Mouse (Mus musculus) layer of hippocampus, postnatal 25 days (tissue): ENCODE measurements at regions not wholly inside any gene's neighbourhood (a gene's known extent, or its start where the extent isn't known, plus 50 kb on each side); places are given as distances from the start of the nearest gene placed in this dataset.
A peak's percentile ranks its signal among the peaks of the same experiment; 100 is the strongest.

Experiments used
- DNase-seq, 2 experiments: peaks; one replicate each; pipeline ENCODE4 v3.0.0; 2022; ENCODE audit warnings: mixed read lengths in 2 of 2, low spot score in 1 of 2; ENCODE audit errors: extremely low spot score in 1 of 2

DNA sequence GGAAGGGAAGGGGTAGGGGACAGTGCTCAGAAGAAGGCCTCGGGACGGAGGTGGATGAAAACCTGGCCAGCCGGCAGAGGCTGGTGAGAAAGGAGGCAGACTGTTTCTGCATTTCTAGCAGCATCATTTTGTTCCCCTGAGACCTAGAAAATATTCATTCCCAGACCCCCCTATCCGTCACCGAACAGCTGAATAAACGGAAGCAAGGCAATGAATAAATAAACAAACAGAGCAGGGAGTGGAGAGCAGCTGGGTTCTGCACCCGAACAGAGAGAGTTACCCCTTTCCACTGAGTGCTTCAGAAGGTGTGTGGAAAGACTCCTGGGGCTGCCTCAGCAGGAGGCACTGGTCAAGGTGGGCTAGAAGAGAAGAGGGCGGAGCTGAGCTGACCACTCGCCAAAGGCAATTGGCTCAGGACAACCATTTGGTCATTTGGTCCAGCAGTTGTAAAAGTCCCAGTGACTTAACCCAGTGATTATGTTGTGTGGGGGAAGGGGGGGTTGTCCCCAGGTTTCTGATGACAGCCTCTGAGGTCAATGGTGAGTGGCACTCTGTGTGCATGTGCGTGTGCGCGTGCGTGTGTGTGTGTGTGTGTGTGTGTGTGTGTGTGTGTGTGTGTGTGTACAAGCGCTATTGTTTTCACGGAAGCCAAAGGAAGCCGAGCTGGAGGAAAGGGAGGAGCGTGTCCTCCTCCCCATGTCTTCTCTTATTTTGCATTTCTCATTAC is 233.1 kb downstream of the H2al1j start:
- no peak for DNase-seq

DNA sequence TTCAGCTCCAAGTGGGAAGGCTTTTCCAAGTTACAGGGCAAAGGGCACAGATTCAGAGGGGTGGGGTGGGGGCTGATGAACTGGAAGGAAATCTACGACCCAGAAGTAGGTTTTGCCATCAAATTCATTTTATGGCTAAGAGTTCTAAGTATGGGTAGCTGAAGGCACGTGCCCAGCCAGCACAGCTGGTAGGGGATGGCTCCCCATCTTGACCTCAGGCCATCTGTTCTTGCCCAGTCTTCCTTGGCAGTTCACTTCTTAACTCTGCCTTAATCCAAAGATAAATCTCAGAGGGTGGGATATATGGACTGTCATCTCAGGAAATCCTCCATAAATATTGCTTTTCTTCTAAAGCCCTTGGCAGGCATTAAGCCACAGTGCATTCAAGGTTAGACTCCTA is 238.3 kb downstream of the H2al1j start:
- no peak for DNase-seq

DNA sequence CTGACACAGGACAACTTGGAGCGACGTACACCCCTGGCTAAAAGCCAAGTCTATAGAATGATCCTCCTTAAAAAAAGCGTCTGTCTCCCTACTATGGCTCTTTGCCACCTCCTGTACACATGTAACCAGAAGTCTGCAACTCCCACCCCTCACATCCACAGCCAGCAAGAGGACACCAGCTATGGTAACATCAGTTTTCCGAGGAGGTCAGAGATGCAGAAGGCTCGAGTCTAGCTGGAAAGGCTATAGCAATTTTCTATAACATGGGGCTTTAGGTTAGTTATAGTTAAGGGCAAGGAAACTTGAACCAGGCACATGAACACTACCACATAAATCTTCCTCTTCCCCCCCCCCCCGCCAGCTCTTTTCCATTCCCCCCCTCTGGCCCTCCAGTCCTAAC is 240.2 kb downstream of the H2al1j start:
- no peak for DNase-seq

DNA sequence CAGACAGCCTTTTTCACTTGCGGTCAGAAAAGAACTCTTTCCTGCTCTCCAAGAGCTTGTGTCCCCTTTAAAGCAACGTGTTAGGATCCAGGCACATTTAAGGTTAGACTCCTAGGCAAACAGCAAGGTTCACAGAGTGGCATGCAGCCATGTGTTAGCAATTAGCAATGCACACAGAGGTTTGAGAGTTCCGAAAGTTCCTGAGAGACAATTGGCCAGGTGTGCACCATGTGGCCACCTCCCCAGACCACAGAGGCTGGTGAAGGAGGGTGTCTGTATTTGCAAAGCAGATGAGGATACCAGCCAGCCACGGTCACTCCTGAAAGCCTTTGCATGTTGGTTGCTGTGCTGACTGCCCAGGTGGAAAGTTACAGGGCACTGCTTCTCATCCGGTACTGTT is 240.6 kb downstream of the H2al1j start:
- no peak for DNase-seq

DNA sequence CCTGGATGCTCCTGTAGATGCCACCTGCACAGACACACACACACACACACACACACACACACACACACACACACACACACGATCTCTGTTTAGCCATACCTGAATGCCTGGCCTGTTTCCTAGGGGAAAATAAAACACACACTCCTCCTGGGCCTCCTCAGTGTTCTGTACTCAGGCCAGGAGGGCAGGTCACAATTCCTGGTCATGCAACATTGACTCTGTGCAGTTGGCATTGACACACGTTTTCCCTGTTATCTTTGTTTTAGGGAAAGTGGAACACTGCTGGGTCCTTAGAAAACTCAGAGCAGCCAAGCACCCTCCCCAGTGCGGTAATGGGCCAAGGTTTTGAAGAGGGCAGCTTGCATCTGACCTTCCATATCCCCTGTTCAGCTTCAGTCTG is 246.7 kb downstream of the H2al1j start:
- DNase-seq = no peak

DNA sequence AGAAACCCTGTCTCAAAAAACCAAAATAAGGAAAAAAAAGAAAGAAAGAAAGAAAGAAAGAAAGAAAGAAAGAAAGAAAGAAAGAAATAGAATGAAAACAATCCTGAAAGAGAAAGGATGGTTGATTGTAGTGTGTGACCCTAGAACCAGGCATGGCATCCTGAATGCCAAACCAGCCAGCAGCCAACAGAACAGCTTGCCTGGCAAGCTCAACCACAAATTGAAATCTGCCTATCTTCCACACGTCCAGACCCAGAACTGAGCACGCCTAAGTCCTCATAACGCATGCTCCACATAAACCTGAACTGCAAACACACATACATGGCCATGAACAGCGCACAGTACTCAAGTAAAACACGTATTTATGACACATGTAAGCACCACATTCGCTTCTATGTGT is 247.9 kb downstream of the H2al1j start:
- no peak for DNase-seq

DNA sequence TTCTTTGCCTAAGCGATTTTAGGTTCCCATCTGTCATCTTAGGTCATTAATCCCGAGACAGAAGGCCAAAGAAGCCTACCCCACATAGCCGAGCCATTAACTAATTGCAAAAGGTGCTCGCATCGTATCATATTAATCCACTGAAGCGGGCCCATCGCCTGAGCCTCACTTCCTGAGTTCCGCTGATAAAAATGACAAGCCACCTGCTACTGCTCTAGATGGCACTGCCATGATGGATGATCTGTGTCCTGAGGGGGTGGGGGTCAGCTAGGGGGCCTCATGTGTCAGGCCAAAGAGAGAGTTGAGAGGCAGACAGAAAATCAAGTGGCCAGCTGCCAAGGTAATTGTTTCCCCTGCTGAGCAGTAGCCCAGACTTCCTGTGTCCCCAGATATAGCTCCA is 248.7 kb downstream of the H2al1j start:
- no peak for DNase-seq

DNA sequence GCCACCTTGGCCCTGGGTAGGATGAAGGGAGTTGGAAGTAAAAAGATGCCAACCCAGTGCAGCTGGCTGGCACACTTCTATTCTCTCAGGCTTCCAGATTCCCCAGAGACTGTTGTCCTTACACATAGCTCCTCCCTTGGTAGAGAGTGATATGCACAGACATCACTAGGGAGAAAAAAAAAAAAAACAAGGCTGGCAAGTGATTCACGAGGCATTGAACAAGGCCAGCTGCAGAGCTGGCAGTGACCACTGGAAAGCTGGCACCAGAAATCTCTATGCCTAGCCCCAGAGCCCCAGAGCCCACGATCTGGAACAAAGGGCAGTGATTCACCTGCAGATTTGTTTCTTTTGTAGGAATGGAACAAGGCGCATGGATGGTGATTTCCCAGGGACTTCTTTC is 249.7 kb downstream of the H2al1j start:
- no peak for DNase-seq

DNA sequence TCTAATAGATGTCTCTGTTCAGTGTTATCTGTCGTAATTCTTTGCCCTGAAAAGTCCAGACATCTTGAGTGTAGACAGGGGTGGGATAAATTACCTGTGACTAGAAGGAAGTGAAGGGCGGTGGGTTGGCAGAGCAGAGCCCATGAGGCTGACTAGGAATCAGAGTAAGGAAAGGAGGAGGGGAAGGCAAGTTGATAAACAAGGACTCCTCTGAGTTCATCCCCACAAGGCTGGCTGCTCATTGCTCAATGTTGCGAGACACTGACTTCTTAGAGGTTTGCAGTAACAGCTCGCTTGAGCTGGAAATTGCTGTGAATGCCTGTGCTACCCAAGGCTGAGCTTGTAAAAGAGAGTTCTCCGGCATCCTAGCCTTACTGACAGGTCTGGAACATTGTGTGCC is 257.7 kb downstream of the H2al1j start:
- DNase-seq = no peak

DNA sequence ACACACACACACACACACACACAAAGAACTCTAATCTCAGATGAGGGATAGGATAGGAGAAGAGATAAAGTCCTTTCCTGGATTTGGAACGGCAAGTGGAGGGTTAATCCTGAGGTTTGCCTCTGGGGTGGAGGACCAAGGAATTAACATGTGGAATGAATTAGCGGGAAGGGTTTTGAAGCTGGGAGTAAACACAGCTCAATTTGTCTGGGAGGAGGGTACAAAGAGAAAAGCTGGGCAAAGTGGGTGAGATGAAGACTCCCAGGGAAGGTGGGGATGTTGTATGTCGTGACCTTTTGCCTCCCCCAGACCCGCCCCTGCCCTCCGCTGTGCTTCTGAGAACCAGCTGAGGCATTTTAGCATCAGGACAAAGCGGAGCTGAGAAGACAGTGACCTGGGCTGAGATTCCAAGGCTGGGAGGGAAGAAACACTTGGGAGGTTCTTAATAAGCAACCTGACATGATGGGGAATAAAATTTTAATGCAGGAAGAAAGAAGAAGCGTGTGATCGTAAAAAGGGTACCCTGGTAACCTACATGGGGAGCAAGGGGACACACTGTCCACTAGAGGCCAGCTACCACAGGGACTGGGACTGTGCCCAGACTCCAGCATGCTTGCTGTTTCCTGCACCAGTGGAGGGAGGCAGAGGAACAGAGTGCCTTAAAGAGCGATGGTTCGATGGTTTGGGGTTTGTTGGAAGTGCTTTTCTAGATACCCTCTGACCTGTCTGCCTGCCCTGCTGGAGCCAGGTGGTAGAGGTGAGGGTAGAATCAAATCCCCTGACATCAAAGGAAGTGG is 264.0 kb downstream of the H2al1j start:
- DNase-seq = no peak

DNA sequence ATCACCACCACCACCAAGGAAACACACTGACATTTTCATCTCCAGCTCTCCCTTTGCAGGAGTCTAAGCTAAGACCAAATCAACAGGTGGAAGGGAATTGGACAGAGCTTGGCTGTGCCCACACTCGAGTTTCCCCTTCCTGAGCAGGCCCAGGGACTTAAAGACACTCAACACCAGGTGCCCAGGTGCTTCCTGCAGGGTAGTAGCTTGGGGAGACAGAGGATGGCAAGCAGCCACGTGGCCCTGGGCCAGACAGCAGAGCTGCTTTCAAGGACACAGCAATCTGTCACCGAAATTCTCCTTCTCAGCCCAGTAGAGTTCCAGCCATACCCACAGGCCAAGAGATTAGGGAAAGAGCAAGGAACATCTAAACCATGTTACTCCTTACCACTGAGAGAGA is 266.9 kb downstream of the H2al1j start:
- DNase-seq = no peak

DNA sequence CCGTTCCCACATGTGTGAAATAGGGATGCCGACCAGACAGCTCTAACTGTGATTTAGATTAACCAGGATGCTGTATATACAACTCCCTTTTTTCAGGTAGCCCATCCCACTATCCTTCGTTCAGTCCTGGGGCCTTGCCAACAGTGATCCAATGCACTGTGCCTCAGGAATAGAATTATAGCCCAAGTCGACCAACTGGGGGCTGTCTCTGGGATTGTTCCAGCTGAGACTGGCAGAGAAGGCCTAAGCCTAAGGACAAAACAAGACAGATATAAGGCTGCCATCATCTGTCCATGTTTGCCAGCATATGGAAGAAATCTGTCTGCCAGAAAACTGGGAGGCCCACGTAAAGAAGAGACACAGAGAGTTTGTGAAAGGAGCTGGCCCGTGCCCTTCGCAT is 269.9 kb downstream of the H2al1j start:
- DNase-seq = no peak

DNA sequence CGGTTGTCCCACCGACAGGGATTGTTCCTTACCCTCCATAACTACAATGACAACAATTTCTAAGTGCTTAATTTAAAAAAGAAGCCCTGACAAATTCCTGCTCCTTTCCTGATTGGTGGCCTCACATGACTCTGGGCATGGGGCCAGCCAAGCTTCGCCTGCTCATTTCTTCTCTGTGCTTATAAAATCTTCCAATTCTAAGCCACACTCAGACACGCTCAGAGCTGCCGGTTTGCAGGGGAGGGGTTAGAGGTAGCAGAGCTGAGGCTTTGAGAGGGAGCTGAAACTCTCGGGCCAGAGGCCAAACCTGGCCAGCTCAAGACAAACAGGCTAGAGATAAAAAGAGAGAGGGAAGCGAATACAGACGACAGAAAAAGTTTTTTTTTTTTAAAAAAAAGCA is 286.6 kb downstream of the H2al1j start:
- DNase-seq = peak in 1 of 2 experiments; percentile 6

DNA sequence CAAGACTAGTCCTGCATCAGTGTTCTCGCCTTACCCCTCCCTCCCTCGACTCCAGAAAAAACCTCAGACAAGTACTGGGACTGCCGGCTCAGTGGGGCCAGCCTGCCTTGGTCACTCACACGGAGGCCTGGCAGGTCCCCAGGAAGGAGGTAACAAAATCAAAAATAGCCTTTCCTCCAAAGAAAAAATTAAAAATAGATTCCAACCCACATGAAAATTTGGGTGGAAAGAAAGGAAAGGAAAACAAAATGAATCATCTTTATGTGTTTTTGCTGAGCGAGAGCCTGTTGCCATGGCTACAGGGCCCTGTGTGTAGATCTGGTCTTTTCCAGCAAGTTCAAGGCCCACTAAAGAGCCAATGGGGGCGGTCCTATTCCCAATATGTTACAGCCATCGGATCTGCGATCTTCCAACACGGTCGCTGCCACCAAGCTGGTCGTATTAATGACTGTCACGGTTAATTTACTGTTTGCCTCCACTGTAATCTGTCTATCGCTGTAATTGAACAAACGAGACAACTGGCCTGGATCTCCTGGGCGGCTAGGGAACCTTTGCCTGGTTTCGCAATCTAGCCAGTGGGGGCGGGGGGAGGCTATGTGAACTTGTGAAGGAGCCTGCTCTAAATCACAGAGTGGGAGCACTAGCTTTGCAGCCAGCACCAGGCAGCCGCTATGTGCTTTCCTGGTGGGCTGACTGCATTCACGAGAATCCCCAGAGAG is 293.6 kb downstream of the H2al1j start:
- peak; percentile 6 to 16 for DNase-seq

DNA sequence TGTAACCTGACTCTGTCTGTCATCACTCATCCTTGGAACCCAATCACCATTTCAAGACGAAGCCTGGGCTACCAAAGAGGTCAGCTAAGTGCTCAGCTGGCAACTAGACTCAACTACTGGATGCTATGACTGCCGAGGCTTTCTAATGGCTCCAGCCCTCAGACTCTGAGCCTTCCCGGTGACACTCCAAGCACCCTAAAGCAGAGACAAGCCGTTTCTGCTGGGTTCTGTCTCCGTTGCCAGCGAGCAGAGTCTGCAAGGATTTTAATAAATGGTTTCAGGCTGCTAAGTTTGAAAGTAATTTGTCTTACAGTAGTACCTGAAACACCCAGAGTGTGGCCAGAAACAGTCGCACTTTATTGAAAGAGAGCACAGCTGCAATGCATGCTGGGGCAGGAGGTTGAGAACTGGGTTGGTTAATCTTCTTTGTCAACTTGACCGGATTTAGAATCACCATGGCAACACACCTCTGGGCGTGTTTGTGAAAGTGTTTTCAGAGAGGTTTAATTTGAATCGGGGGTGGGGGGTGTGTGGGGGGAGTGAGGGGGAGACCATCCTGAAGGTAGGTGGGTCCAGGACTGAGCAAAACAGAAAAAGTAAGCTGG is 298.8 kb downstream of the H2al1j start:
- no peak for DNase-seq

DNA sequence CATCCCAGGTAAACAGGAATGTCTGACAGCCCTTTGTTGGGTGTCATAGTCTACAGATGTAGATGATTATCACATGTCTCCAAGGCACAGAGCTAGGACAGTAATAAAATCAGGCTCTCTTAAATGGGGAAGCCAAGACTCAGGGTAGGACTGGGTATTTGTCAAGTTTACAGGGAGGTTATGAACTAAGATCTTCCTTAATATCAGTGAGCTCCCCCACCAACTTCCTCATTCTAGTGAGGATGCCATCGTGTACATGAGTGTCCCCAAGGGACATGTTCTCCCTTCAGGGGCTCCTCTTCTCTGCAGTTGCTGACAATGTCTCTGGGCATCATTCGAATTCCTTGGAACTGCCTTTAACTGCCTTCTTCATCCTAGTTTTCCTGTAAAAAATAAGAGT is 301.7 kb downstream of the H2al1j start:
- no peak for DNase-seq

DNA sequence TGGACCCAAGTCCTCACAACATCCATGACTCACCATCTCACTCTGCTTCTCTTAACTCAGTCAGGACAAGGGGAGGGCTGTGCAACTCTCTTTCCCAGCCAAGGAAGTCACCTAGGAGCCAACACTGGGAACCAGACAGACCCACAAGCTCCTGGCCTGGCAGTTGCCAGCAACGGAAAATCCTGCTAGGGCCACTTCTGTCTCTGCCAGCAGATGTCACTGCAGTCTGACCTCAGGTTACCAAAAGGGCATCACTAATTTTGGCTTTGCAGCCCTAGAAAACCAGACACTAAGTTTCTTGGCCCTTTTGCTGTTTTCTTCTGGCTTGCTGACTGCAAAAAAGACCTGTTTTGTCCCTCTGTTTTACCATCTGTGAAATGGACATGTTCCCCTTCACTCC is 302.3 kb downstream of the H2al1j start:
- peak in 1 of 2 experiments; percentile 8 for DNase-seq

DNA sequence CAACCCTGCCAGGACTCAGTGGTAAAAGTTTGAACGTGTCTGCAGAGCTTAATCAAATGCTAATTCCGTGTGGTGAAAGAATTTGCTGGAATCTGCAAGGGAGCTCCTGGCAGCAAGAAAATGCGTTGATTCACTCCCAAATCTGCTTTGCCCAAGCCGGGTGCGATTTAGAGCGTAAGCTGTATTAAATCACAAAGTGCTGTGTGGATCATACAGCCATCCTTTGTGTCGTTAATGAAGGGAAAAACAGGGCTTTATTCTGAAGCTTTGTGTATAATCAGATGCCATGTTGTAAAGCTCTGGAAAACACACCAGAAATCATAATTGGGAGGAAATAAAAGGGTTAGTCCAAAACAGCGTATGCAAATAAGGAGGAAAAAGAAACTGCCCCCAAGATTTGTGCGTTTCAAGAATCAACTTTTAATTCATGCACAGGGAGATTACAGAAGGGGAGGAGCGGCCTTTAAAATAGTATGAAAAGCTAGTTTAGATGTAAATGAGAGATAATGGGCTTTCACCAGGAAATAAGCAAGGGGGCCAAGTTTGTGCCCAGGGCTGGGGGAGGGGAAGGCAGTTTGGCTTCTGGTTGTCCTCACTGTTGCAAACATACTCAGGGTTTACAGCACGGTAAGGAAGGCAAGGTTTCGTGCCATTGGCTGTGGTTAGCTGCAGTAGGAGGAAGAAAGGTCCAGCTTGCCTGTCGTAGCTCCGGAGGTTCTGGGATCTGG is 303.7 kb downstream of the H2al1j start:
- no peak for DNase-seq

DNA sequence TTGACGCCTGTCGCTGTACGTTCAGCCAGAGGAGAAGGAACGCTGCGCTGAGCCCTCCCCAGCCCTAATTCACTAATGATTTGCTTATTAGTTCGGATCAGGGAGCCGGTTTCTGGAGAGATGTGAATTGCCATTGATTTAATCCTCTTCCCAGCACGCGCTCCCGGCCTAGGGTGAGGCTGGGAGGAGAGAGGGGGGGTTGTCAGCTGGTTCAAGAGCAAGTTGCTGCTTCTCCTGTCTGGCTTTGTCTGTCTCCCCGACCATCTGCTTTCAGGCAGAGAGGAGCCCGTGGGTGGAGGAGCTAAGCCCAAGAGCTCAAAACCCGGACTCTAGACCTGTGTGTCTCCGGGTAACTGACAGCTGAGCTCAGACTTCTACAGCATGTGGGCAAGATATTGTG is 304.4 kb downstream of the H2al1j start:
- DNase-seq = no peak

DNA sequence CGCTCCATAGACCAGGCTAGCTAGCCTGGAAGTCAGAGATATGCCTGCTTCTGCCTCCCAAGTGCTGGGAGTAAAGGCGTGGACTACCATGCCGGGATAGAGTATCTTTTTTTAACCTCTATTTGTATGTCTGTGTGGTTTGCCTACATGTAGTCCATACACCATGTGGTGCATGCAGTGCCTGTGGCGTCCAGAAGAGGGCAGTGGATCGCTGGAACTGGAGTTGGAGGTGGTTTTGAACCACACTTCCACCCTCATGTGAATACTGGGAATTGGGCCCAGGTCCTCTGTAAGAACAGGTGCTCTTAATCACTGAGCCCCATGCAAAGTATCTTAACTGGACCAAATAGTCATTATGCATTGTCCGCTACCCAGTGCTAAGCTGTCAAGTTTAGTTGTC is 306.2 kb downstream of the H2al1j start:
- DNase-seq = no peak
